Mouse (Mus musculus): Measurements from ENCODE around the gene 4930544G11Rik.

The 4930544G11Rik gene

DNA sequence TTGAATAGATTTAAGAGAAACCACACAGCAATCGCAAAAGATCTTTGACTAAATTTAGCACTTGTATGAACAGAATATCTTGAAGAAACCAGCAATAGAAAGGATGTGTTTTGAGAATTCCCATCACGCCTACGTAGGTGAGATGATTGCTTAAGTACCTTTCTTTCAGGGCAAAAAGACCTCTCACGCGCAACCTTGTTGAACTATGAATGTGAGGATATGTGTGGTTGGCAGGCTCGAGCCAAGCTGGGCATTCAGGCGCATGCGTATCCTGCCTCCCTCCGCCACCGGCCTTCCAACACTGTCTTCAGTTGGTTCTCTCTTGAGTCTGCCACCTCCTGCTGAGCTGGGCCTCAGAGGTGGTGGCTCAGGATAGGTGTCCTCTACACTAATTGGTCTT is at the start of gene 4930544G11Rik:
Gene 4930544G11Rik (plus strand): TSS at position 301 of the 400 bp plus-strand sequence.
- DNase-seq (ENCODE audit: low read depth, low spot score), result no peak

DNA sequence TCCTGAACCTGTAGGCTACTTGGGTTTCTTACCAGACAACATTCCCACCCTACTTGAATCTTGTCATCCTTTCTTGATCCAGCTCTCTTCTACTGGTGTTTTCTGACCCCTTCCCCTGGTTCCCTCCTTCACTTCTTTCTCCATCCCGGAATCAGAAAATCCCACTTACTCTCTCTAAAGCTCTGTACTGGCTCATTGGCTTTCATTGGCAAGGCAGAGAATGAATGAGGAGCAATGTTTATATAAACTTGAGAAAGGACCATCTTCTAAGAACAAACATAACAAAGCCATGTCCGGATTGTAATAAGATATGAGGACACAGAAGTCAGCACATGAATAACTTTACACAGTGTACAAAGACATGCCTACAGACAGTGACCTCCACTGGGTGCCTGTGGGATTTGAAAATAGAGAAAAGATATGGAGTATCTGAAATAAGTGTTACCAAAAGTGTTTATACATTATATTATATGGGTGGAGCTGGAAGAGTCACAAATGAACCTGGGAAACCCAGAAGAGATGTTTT is 45.7 kb upstream of the 4930544G11Rik start:
- no peak for DNase-seq (ENCODE audit: low read depth, low spot score)

DNA sequence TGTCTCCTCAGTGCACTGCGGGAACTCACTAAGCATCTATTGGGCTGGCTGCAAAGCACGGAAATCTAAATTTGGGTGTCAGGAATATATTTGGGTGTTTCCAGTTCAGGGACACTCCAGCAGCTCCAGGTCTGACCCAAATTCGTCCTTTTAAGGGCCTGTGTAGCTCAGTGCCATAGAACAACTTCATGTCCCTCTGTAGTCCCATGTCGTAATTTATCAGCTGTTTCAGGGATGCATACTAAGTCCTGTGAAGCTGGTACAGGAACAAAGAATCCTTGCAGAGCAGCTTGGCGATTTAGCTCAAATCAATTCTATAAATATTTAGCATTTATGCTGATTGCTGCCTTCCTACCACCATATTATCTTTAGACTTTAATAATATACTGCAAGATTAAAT is 37.0 kb upstream of the 4930544G11Rik start:
- no peak for DNase-seq (ENCODE audit: low read depth, low spot score)

DNA sequence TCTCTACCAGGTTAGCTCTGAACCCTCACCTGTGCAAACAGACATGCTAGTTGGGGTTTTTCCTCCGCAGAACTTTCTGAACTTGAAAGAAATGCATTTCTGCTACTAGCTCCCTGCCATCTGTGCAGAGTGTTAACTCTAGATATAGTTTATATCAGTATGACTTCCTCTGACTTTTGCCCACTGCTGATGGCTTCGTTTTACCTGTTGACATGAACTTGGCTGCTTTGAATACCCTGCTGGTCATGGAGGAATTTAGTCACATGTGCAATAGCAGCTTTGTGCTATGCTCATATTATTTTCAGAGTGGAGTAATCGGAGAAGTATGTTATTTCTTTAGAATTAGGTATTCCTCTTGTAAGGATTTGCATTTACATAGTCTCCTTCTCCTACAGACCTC is 30.7 kb upstream of the 4930544G11Rik start:
- DNase-seq (ENCODE audit: low read depth, low spot score), result no peak

DNA sequence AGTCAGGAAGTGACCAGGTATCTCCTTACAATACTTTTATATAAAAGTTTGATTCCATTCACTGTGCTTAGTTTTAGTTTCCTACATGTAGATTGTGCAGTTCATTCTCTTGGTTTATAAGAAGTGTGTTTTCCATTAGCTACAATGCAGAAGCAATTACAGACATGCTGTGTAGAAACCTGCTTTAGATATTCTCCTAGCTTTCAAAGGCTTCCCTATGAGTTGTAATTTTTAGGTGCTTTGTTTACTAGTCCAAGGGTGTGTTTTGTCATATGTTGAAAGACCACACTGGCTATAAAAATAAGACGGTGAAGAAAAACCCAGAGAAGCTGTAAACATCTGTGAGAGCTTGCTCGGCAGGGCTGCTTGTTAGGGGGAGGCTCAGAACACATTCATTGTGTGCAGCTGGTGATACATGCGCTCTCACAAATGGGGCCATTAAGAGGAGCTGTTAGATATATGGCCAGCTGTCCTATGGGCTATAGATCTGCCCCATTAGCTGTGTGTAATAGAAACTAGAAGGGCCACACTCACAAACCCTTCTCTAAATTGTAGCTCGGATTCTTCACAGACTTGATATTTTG is 28.8 kb upstream of the 4930544G11Rik start:
- DNase-seq (ENCODE audit: low read depth, low spot score), result no peak

DNA sequence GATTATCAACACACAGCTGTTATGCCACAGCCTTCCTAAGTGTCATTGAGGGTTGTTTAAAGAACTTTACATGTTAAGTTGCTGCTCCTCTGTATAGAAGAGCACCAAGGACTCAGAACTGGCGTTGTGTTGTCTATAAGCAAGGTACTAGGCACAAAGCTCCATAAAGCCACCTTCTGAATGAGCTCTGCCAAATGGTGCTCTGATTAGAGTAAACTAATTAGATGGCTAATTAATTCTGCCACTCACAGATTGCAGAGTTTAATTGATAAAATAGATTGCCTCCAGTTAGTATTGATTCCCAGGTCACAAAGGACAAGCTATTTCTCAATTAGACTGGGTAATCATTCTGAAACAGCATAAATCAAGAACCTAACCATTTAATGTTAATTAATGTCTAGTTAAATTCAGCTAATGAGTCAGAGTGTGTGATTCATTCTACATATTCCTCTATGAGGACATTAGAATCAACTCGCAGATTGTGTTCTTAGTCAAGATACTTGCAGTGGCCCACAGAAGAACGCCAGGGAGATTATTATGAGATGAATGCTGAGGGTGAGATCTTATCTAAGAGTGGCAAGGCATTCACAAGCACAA is 26.6 kb upstream of the 4930544G11Rik start:
- no peak for DNase-seq (ENCODE audit: low read depth, low spot score)

DNA sequence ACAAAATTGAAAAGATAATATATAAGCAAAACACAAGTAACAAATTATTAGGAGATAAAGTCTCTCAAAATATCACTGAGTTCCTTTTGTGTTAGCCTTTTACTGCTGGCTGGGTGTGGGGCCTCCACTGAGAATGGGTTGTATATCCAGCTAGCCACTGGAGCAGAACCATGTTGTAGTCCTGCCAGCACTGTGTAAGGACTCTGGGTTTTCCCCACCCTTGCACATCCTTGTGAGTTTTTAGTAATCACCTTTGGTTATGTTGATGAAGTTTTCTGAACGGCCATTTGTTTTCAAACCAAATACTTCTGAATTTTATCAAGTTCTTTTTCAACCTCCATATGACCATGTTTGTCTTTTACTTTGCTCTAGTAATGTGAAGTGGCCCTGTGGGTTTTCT is 21.9 kb upstream of the 4930544G11Rik start:
- DNase-seq (ENCODE audit: low read depth, low spot score), result no peak

DNA sequence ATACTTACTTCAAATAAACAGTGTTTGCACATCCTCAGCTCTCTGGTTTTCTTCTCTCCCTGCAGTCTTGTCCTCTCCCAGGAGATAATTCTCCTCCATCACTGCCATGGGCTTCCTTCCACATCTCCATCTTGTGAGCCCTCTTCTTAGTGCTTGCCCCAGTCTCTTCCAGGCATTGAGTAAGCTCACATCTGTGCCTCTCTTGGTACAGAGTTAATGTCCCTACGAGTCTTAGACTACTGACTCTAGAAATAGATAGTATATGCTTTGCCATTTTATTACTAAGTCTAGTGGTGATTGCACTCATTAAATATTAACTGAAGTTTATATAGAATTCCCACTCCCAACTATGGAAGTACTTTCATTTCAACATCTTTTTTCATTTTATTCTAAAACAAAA is 19.6 kb upstream of the 4930544G11Rik start:
- no peak for DNase-seq (ENCODE audit: low read depth, low spot score)

DNA sequence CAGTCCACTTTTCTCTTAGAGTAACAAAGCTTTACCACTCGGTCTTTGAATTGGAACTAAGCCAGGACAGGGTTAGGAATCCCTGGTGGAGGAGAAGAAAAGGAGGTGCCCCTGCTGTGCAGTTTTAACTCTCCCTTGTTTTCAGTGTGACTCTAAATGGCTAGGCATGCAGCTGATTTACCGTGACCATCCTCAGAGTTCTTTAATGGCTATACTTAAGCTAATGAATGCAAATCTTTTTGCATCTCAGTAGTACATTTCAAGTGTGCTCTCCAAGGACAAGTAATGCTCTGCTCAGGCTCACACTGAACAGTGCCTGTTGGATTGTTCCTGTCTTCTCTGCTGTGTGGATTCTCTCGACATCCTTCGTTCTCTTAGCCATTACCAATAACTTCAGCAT is 19.2 kb upstream of the 4930544G11Rik start:
- no peak for DNase-seq (ENCODE audit: low read depth, low spot score)

DNA sequence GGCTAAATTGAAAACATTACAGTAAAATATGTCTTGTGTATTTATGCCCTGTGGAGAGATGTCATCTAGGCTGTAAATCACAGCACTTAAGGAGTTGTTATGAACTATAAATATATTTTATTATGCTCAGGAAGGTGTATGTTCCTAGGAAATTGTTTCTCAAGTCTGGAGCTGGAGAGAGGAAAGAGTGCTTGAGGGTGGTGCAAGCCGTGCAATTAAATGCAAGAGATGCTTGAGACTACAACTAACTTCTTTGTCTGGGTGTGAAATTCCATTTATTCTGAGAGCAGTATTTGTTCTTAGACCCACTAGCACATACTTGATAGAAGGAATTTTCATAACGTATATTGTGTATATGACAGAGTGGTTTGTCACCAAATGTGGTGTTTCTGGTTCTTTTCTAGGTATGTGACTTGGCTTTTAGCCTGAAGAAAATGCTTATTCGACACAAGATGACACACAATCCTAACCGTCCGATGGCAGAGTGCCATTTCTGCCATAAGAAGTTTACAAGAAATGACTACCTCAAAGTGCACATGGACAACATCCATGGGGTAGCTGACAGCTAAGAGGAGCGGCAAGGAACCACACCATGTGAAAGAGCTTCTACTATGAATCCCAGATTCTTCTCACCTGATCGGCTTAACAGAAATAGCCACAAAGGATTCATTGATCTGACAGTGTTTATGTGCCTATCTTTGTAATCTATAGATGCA is 16.7 kb upstream of the 4930544G11Rik start:
- no peak for DNase-seq (ENCODE audit: low read depth, low spot score)

DNA sequence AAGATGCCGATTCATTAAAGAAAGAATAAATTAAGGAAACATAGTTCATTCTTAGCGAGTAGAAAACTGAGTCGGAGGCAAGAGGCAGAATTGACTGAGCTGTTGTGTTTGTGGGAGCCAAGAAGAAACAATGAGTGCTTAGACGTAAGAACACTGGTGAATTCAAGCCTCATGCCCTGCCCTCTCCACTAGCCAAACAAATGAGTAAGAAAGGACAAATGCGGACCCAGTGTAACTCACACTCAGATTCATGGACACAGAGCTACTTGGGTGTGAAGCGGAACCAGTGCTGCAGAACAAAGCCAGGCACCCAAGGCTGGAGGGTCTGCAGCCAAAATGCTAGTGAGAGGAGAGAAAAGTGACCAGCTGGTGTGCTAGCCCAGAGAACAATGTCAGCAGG is 1.9 kb upstream of the 4930544G11Rik start:
- DNase-seq (ENCODE audit: low read depth, low spot score), result no peak

DNA sequence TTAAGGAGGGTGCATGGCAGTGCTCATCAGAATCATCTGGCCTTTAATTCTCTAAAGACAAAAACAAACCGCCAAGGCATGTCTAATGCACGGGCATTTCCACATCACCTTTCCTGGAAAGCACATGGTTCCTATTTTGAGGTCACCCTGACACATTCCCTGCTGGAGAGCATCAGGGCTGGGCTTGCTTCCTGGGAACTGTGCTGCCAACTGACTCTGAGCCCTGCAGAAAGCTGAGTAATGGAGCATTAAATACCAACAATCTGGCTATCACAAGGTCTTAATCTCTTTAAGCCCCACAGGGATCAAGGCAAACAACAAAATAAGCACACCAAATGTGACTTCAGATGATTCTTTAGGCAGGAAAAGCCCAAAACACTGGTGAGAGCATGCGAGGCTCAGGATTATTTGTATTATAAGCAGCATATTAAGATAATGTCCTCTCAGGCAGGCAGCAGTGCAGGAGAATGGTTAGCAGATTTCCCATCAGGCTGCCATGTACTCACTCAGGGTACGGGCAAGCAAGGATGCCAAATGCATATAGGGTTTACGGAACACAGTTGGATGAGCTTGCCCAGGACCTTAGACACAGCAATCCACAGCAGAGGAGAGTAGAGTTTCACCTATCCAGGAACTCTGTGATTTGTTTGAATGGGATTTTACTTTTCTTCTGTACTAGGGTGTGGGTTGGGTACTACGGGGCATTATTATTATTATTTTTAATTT is 17.1 kb downstream of the 4930544G11Rik start:
- DNase-seq (ENCODE audit: low read depth, low spot score), result no peak

DNA sequence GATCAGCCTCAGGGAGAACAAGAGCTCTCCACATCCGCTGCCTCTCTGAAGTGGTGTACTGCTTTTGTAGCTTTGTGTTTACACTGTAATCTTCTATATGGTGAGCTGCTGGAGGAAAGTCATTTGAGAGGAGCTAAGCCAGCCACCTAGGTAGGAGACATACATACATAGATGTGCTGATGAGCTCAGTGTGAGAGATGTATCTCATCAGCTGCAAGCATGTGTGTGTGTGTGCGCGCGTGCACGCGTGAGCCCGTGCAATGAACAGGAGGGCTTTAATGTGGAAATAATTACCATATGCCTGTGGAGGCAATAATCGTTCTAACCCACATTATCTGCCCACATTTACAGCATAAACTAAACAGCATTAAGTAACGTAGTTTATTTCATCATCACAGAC is 18.0 kb downstream of the 4930544G11Rik start:
- no peak for DNase-seq (ENCODE audit: low read depth, low spot score)

DNA sequence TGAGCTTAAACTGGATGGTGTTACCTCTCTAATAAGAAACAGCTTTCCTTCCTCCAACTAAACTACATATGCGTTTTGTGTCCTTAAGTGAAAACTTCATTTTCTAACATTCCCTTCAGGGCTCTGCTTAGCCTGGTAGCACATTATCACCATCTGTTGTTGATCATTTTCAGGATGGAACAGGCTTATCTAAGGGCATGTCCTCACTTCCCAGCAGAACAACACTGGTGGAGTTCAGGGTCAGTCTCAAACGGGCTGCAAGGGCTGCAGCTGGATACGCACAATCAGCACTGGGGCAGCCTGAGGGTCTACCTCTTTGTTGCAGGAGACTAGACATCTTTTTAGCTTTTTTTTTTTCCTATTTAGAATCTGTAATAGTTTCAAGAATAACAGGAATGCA is 39.7 kb downstream of the 4930544G11Rik start:
- DNase-seq (ENCODE audit: low read depth, low spot score), result no peak

DNA sequence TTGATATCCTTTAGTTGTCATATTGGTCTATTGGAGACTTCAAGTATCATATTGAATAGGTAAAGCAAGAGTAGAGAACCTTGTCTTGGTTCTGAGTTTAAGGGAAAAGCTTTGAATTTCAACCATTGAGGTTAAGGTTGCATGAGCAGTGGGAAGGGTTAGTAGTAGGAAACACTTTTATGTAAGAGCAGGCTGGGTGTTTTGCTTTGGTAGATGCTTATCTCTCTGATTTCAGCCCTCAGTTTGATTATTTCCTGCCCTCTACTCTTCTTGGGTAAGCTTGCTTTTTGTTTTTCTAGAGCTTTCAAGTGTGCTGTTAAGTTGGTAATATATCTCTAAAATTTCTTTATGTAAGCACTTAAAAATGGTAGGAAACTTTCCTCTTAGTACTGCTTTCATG is 45.9 kb downstream of the 4930544G11Rik start:
- DNase-seq (ENCODE audit: low read depth, low spot score), result no peak
